Mouse (Mus musculus) liver, embryonic 16.5 days (tissue): Measurements from ENCODE around the gene Inafm2. TPM values are rescaled to one million over a fixed set of nuclear protein-coding genes. Genes with fewer than 3 reads are reported as not detected.

Experiments used
- ATAC-seq: fragments of 200-750 bp; cut with Nextera tagmentation; 2 replicates; pipeline ENCODE4 v1.8.0; 2017; ENCODE audit warnings: low read depth, mild to moderate bottlenecking, moderate number of reproducible peaks, moderate library complexity
- H3K27ac ChIP-seq: fragments of 300-500 bp; sonication (generic); 2 replicates; pipeline ENCODE4 v1.5.1; 2014; ENCODE audit warnings: mild to moderate bottlenecking, low read length
- H3K27me3 ChIP-seq: fragments of 300-500 bp; sonication (generic); 2 replicates; pipeline ENCODE4 v1.6.1; 2014; ENCODE audit warnings: low read depth, low read length, mixed read lengths; ENCODE audit not compliant: control insufficient read depth, insufficient read depth
- H3K36me3 ChIP-seq: fragments of 300-500 bp; sonication (generic); 2 replicates; pipeline ENCODE4 v1.6.1; 2014; ENCODE audit warnings: mild to moderate bottlenecking; ENCODE audit not compliant: control insufficient read depth, insufficient read depth
- H3K4me1 ChIP-seq: fragments of 300-500 bp; sonication (generic); 2 replicates; pipeline ENCODE4 v1.6.1; 2014; ENCODE audit warnings: low read depth, low read length, mixed read lengths; ENCODE audit not compliant: control insufficient read depth
- H3K4me2 ChIP-seq: fragments of 300-500 bp; sonication (generic); 2 replicates; pipeline ENCODE4 v1.6.1; 2014; ENCODE audit warnings: low read depth, low read length, mixed read lengths
- H3K4me3 ChIP-seq: fragments of 300-500 bp; sonication (generic); 2 replicates; pipeline ENCODE4 v1.5.1; 2014; ENCODE audit warnings: low read depth, mild to moderate bottlenecking, low read length
- H3K9ac ChIP-seq: fragments of 300-500 bp; sonication (generic); 2 replicates; pipeline ENCODE4 v1.6.1; 2014; ENCODE audit warnings: low read depth, low read length
- H3K9me3 ChIP-seq: fragments of 300-500 bp; sonication (generic); replicated peaks from 2 replicates; pipeline ENCODE4 v1.6.1; 2016; ENCODE audit warnings: low read length; ENCODE audit not compliant: control insufficient read depth
- WGBS: fragments of 180-500 bp; shearing (Covaris S2); extraction: QIAGEN DNeasy Blood & Tissue Kit; methylation state at CpG from one replicate; pipeline ENCODE4 v1.1.7; 2014; ENCODE audit not compliant: insufficient replicate concordance; 5-methylcytosine and 5-hydroxymethylcytosine counted together
- polyA plus RNA-seq: library from polyadenylated mRNA; unstranded; fragments of >200 nt; fragmentation: Nextera tagmentation; extraction: Ambion mirVana; gene quantifications from 2 replicates; pipeline ENCODE4 v1.2.1, GENCODE M21; 2015

The Inafm2 gene
- polyA plus RNA-seq, 1 experiment from 2014 or later: 12.1 TPM

- H3K27me3 ChIP-seq: peaks cover 6% of the 10 kb centered on the region
- H3K4me3 ChIP-seq: no peak overlapping the region
- H3K9ac ChIP-seq: no peak overlapping the region
- H3K4me1 ChIP-seq: peaks cover 7% of the 10 kb centered on the region
- no peak overlapping the region for H3K4me2 ChIP-seq
- WGBS: 65% methylated on average over 5 of the region's 5 CpGs
- no peak overlapping the region for H3K27ac ChIP-seq
- H3K9me3 ChIP-seq: no peaks in the 10 kb centered on the region
- no peak for ATAC-seq
- no peaks in the 10 kb centered on the region for H3K36me3 ChIP-seq
Measured at GRCm38 (mm10) chr2:118731981-118732380, 13.6 kb upstream of the Inafm2 start.

- Histone ChIP-seq H3K4me1 (peaks cover 7% of the 10 kb centered on the region), H3K9ac (no peak overlapping the region), H3K4me3 (no peak overlapping the region), H3K9me3 (no peaks in the 10 kb centered on the region), H3K4me2 (no peak overlapping the region), H3K27ac (no peak overlapping the region), H3K27me3 (peaks cover 6% of the 10 kb centered on the region), H3K36me3 (no peaks in the 10 kb centered on the region)
- ATAC-seq: no peak
- WGBS: 69% methylated on average over 5 of the region's 5 CpGs
Measured at GRCm38 (mm10) chr2:118733341-118733740, 12.2 kb upstream of the Inafm2 start.

DNA sequence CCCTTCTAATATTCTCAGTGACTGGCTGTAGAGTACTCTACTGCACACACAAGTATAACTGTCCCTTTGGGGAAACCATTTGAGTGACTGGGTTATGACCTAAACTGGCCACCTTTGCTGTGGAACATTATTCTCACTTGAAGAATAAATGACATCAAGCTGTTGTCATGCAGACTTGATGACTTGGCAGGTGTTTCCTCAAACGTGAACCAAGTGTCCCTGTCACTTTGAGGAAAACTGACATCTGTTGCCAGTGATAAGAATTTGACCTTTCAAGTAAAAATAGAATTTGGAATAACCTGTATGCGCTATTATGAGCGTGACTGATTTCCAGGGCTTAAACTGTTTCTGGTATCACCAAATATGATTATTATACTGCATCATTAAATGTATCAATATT lies 5.2 kb upstream of the Inafm2 start:
- H3K9ac ChIP-seq: no peak overlapping the region
- H3K4me2 ChIP-seq: no peak overlapping the region
- H3K4me1 ChIP-seq: peaks cover 11% of the 10 kb centered on the region
- H3K9me3 ChIP-seq: no peaks in the 10 kb centered on the region
- H3K27ac ChIP-seq: no peak overlapping the region
- 19% methylated on average over 3 of the region's 3 CpGs for WGBS
- H3K36me3 ChIP-seq: no peaks in the 10 kb centered on the region
- no peak overlapping the region for H3K4me3 ChIP-seq
- ATAC-seq: no peak
- H3K27me3 ChIP-seq: peaks cover 9% of the 10 kb centered on the region; the same call in 1 of the 2 replicates

- ATAC-seq: no peak
- peaks cover 9% of the 10 kb centered on the region; the same call in 1 of the 2 replicates for H3K27me3 ChIP-seq
- H3K9me3 ChIP-seq: no peaks in the 10 kb centered on the region
- H3K4me2 ChIP-seq: no peak overlapping the region
- 58% methylated on average over 9 of the region's 9 CpGs for WGBS
- no peaks in the 10 kb centered on the region for H3K36me3 ChIP-seq
- H3K9ac ChIP-seq: no peak overlapping the region
- no peak overlapping the region for H3K4me3 ChIP-seq
- H3K4me1 ChIP-seq: peaks cover 12% of the 10 kb centered on the region
- no peak overlapping the region for H3K27ac ChIP-seq
Measured at GRCm38 (mm10) chr2:118741183-118741582, 4.4 kb upstream of the Inafm2 start.

- WGBS: 28% methylated on average over 8 of the region's 8 CpGs
- no peak overlapping the region for H3K4me2 ChIP-seq
- no peak for ATAC-seq
- H3K4me3 ChIP-seq: no peak overlapping the region
- H3K9me3 ChIP-seq: no peaks in the 10 kb centered on the region
- peaks cover 9% of the 10 kb centered on the region; the same call in 1 of the 2 replicates for H3K27me3 ChIP-seq
- no peak overlapping the region for H3K9ac ChIP-seq
- peaks cover 30% of the 10 kb centered on the region for H3K4me1 ChIP-seq
- no peak overlapping the region for H3K27ac ChIP-seq
- H3K36me3 ChIP-seq: no peaks in the 10 kb centered on the region
Measured at GRCm38 (mm10) chr2:118743261-118743943, 2.2 kb upstream of the Inafm2 start.

- H3K27me3 ChIP-seq: peaks cover 9% of the 10 kb centered on the region; the same call in 1 of the 2 replicates
- H3K9me3 ChIP-seq: no peaks in the 10 kb centered on the region
- H3K4me2 ChIP-seq: peak overlapping the region; percentile 99
- H3K4me3 ChIP-seq: peak overlapping the region; percentile 85
- no peak overlapping the region for H3K27ac ChIP-seq
- H3K4me1 ChIP-seq: peaks cover 30% of the 10 kb centered on the region
- no peaks in the 10 kb centered on the region for H3K36me3 ChIP-seq
- WGBS: 12% methylated on average over 7 of the region's 7 CpGs
- no peak for ATAC-seq
- H3K9ac ChIP-seq: no peak overlapping the region
Measured at GRCm38 (mm10) chr2:118744621-118745020, 937 bp upstream of the Inafm2 start.

DNA sequence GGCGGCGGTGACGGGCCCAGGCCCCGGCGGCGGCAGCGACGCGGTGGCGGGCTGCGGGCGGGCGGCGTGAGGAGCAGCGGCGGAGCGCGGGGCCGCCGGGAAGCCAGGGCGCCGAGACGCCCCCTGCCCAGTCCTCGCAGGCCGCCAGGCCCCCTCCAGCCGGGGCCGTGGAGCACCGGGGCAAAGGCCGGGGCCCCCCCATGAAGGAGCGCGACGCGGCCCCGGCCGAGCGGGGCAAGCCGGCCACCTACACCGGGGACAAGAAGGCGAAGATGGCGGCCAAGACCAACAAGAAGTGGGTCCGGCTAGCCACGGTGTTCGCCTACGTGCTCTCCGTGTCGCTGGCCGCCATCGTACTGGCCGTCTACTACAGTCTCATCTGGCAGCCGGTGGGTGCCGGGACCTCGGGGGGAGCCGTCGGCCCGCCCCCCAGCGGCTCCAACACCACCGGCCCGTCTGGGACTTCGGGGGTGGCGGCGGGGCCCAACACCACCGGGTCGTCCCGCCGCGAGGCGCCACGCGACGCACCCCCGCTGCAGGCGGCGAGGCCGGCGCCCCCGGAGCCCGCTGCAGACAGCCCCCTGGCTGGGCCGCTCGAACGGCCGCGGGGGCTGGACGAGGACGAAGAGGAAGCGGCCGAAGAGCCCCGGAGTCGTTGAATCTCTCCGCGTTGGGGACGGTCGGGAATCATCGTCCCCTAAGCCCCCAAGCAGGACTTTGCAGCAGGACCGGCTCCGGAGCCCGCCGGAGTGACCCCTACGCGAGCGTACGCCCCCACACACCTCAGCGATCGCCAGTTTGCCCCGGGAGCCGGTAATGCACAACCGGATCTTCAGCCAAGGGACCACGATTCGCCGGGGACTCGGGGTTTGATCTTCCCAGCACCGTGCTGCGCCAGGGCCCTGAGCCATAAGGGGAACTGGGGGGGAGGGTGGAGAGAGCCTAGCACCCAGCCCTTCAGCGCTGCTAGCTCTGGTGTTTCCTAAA lies 650 bp downstream of the Inafm2 start:
- peak overlapping the region; percentile 99 for H3K4me2 ChIP-seq
- H3K27me3 ChIP-seq: peaks cover 9% of the 10 kb centered on the region; the same call in 1 of the 2 replicates
- peak overlapping the region; percentile 85 for H3K4me3 ChIP-seq
- WGBS: under 1% methylated on average over 109 of the region's 113 CpGs
- H3K27ac ChIP-seq: peak overlapping the region; percentile 46
- no peaks in the 10 kb centered on the region for H3K9me3 ChIP-seq
- ATAC-seq: peak; percentile 35
- no peaks in the 10 kb centered on the region for H3K36me3 ChIP-seq
- H3K4me1 ChIP-seq: peaks cover 30% of the 10 kb centered on the region
- H3K9ac ChIP-seq: peak overlapping the region; percentile 89

DNA sequence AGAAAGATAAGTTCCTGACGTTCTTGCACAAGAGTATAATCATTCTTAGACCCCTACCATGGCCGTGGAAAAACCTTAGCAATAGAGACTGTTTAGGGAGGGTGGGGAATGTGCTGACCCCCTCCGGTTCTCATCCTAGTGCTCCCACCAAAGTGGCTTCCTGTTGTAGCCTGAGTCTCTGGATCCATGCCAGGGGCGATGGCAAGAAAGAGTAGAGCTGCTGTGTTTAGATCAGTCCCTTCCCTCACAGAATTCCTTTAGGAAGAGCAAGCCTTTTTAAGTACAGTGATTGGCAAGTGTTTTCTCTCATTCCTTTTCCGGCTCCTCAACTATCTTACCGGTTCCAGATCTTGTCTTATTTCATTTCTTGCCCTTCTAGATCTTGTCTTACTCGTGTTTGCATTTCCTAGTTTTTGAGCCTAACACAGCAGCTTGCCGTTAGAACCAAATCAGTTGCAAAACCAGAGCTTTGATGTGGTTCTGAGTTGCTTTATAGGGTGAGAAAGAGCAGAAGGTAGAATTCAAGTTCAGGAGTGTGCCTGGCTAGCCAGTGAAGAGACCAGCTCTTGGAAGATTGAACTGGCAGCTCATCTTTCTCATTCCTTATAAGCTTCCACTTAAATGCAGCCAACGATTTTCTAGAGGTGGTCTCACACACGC lies 1.9 kb downstream of the Inafm2 start:
- Histone ChIP-seq H3K4me2 (peak overlapping the region; percentile 99), H3K27ac (no peak overlapping the region), H3K4me3 (peak overlapping the region; percentile 85), H3K9ac (peak overlapping the region; percentile 89; the same call in 1 of the 2 replicates), H3K9me3 (no peaks in the 10 kb centered on the region), H3K36me3 (no peaks in the 10 kb centered on the region), H3K4me1 (peaks cover 38% of the 10 kb centered on the region), H3K27me3 (peaks cover 9% of the 10 kb centered on the region; the same call in 1 of the 2 replicates)
- no peak for ATAC-seq
- WGBS: 33% methylated on average over 10 of the region's 10 CpGs
